Mouse (Mus musculus) cortical plate, adult 2 months (tissue): ENCODE measurements around the gene Arid5b. TPM values are rescaled to one million over a fixed set of nuclear protein-coding genes. Genes with fewer than 3 reads are reported as not detected.

Experiments
- H3K27ac ChIP-seq: fragments of 200-500 bp; 2 replicates; pipeline ENCODE4 v1.5.1; 2012; ENCODE audit warnings: low read length, control low read depth, inconsistent platforms; ENCODE audit not compliant: insufficient read depth
- H3K4me1 ChIP-seq: fragments of 200-500 bp; 2 replicates; pipeline ENCODE4 v1.6.1; 2011; ENCODE audit warnings: low read length; ENCODE audit not compliant: control insufficient read depth, insufficient read depth
- H3K4me3 ChIP-seq: fragments of 200-500 bp; 2 replicates; pipeline ENCODE4 v1.5.1; 2011; ENCODE audit warnings: mild to moderate bottlenecking, low read length, control low read depth; ENCODE audit not compliant: insufficient read depth
- CTCF ChIP-seq: fragments of 200-500 bp; IDR thresholded peaks from 2 replicates; pipeline ENCODE4 v1.5.1; 2011; ENCODE audit warnings: mild to moderate bottlenecking, control low read depth, low read length; ENCODE audit not compliant: insufficient read depth; ENCODE audit errors: extremely low read depth
- POLR2A ChIP-seq: fragments of 200-500 bp; IDR thresholded peaks from 2 replicates; pipeline ENCODE4 v1.6.1; 2011; ENCODE audit warnings: mild to moderate bottlenecking, low read length, control low read depth; ENCODE audit not compliant: insufficient read depth; ENCODE audit errors: extremely low read depth
- polyA plus RNA-seq: library from polyadenylated mRNA; depleted of rRNA; stranded (reverse); fragments of >200 nt; gene quantifications from 2 replicates; pipeline ENCODE4 v1.2.3, GENCODE M21; 2012

The Arid5b gene
- polyA plus RNA-seq, 1 experiment = 11.7 TPM

- Histone ChIP-seq H3K4me1 (no peaks in the 10 kb centered on the region; the same call in 1 of the 2 replicates), H3K4me3 (no peak overlapping the region), H3K27ac (no peak overlapping the region)
- TF ChIP-seq CTCF (no peak), POLR2A (no peak)
Observed at GRCm38 (mm10) chr10:68289465-68289864, 10.9 kb upstream of the Arid5b start.

GRCm38 (mm10) chr10:68282466-68283391 lies 4.2 kb upstream of the Arid5b start:
- no peak overlapping the region for H3K27ac ChIP-seq
- peak overlapping the region; percentile 41 for H3K4me3 ChIP-seq
- TF ChIP-seq CTCF (peak; percentile 57), POLR2A (no peak)
- H3K4me1 ChIP-seq = no peaks in the 10 kb centered on the region

DNA sequence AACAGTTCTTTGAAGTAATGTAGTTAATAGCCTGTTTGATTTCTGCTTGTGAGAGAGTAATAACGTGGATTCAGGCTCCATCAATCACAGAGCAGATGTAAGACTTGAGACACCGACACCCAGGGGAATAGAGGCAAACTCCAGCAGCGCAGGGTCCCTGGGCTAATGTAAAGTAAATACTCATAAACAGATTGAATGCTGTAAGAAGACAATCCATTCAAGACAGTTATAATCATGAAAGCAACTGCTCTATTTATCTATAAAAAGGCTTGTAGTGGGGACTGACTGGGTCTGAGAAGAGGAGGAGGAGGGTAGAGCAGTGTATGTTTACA lies 3.2 kb upstream of the Arid5b start:
- Histone ChIP-seq H3K4me3 (no peak overlapping the region), H3K27ac (no peak overlapping the region), H3K4me1 (no peaks in the 10 kb centered on the region)
- TF ChIP-seq CTCF (no peak), POLR2A (no peak)

- H3K27ac ChIP-seq = no peak overlapping the region
- no peaks in the 10 kb centered on the region for H3K4me1 ChIP-seq
- TF ChIP-seq POLR2A (no peak), CTCF (no peak)
- no peak overlapping the region for H3K4me3 ChIP-seq
Observed at GRCm38 (mm10) chr10:68281076-68281774, 2.7 kb upstream of the Arid5b start.

- no peaks in the 10 kb centered on the region for H3K4me1 ChIP-seq
- peak overlapping the region; percentile 97 for H3K27ac ChIP-seq
- peak overlapping the region; percentile 91 for H3K4me3 ChIP-seq
- TF ChIP-seq POLR2A = peak; percentile 82
- no peak for TF ChIP-seq CTCF
Observed at GRCm38 (mm10) chr10:68279516-68280501, 1.3 kb upstream of the Arid5b start.

DNA sequence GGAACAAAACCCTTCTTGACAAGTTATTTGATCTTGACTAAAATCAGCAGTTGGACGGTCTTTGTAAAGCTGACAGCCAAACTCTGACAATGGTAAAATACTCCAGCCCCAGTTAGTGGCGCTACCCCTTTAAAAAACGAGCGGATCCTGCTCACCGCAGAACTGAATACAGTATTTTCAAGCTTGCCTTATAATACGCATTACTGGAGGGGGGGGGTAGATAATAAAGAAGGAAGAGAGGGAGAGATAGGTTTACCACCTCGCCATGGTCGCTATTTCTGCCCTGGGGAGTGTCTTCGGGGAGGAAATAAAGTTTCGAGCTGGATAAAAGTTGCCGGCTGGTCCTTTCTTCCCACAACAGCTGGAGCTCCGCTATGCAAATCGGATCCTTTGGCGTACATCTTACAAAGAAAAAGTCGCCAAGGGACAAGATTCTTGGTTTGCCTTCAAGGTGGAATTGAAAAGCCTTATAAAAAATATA lies 829 bp downstream of the Arid5b start:
- Histone ChIP-seq H3K27ac (0 out of 2 replicates have a peak overlapping the region, but pooled peaks have one; percentile 27), H3K4me1 (peaks cover 2% of the 10 kb centered on the region; the same call in 1 of the 2 replicates), H3K4me3 (peak overlapping the region; percentile 91)
- TF ChIP-seq POLR2A (no peak), CTCF (no peak)

DNA sequence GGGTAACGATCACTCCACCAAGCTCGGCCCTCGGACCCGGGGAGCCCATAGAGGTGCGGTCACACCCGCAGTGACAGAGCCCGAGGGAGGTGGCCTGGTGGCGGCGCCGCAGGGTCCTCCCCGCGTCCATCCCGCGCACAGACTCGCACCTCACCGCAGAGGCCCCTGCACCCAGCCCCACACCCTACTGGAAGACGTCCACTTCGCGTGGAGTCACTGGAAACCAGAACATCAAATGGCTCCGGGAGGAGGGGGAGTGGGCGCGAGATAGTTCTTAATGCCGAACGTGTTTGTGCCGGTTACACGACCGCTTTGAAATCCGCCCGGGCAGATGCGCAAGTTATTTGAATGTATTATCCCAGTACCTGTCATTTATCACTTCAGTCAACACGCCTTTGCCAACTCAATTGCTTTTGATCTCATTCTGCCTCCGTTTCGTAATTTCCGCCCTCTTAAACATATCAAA lies 1.5 kb downstream of the Arid5b start:
- no peak for TF ChIP-seq CTCF
- TF ChIP-seq POLR2A = peak; percentile 46; the same call in 1 of the 2 replicates
- peaks cover 2% of the 10 kb centered on the region; the same call in 1 of the 2 replicates for H3K4me1 ChIP-seq
- H3K27ac ChIP-seq = peak overlapping the region; percentile 97
- H3K4me3 ChIP-seq = peak overlapping the region; percentile 91

DNA sequence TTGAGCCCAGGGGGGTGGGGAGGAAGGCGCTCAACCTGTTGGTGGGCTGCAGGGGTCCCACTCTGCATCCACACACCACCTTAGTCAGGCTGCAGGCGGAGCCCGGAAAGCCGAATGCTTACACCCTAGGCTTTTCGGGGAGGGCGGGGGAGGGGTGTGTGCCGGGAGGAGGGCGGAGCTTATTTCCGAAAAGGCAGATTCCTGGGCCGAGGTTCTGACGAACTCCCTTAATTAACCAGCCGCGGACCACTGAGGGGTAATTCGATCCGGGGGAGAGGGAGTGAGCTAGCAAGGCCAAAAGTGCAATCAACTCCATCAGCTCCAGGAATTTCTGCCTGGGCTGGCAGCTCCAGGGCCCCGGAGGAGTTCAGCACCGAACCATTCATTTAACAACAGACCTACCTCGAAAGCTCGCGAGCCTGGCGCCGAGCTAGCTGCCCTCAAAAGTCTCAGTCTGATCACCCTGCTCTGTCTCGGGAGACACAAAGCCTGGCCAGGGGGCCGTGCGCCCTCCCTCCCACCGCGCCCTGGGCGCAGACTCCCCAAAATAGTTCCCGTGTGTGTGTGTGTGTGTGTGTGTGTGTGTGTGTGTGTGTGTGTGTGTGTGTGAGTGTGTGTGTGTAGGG lies 2.1 kb downstream of the Arid5b start:
- H3K27ac ChIP-seq = peak overlapping the region; percentile 97
- H3K4me1 ChIP-seq = peaks cover 2% of the 10 kb centered on the region; the same call in 1 of the 2 replicates
- peak overlapping the region; percentile 91 for H3K4me3 ChIP-seq
- peak; percentile 90 for TF ChIP-seq POLR2A
- TF ChIP-seq CTCF = no peak
